ENCODE assay signal across 15 mouse cellular contexts in genomic region chr5:18135794-18136678, GRCm38 (mm10).
DNase-seq lines count a peak whose midpoint lies in the region; ATAC-seq lines count a peak whose summit lies in the region.
"Had no signal": no experiment of that assay in that cellular context is flagged by ENCODE, and none has a peak within 500 bp of the region (broad histone marks: within the 10 kb centered on the region; RNA-seq: fewer than 3 reads in every experiment).

No protein-coding gene starts in this region.

- no peaks in the 10 kb centered on the region for H3K9me3 ChIP-seq in forebrain, embryonic 15.5 days
- no peaks in the 10 kb centered on the region for H3K9me3 ChIP-seq in midbrain, embryonic 14.5 days (ENCODE audit: control insufficient read depth, low read length)
- 0 out of 2 replicates have a peak, but pooled peaks cover 2% of the 10 kb centered on the region for H3K9me3 ChIP-seq in heart, embryonic 12.5 days (replicated peaks)
- H3K9me3 ChIP-seq: G1E had no signal

- no peak overlapping the region for H3K9ac ChIP-seq in forebrain, embryonic 15.5 days (replicated peaks)
- H3K9ac ChIP-seq in midbrain, embryonic 14.5 days (replicated peaks; ENCODE audit: low read length), result no peak overlapping the region
- no peak overlapping the region for H3K9ac ChIP-seq in heart, embryonic 12.5 days

- H3K27ac ChIP-seq in forebrain, embryonic 15.5 days (replicated peaks), result peak overlapping the region; percentile 73
- H3K27ac ChIP-seq in midbrain, embryonic 14.5 days (replicated peaks; ENCODE audit: low read depth, low read length), result no peak overlapping the region
- H3K27ac ChIP-seq in heart, embryonic 12.5 days (ENCODE audit: poor library complexity, severe bottlenecking), result no peak overlapping the region

- ATAC-seq in forebrain, embryonic 15.5 days (replicated peaks), result peak; percentile 79
- peak; percentile 71 for ATAC-seq in midbrain, embryonic 14.5 days (ENCODE audit: low FRiP score, low TSS enrichment)
- no peak for ATAC-seq in granulocyte monocyte progenitor cell, adult 5-6 weeks (replicated peaks; ENCODE audit: poor library complexity, severe bottlenecking)
- no peak for ATAC-seq in heart, embryonic 12.5 days (ENCODE audit: insufficient number of reproducible peaks, low FRiP score)
- ATAC-seq: inflammation-experienced regulatory T-cells, adult 6 months had no signal

- no peaks in the 10 kb centered on the region for H3K27me3 ChIP-seq in forebrain, embryonic 15.5 days
- no peaks in the 10 kb centered on the region for H3K27me3 ChIP-seq in midbrain, embryonic 14.5 days (ENCODE audit: control insufficient read depth, insufficient read depth, low read length)
- H3K27me3 ChIP-seq in heart, embryonic 12.5 days (replicated peaks), result no peaks in the 10 kb centered on the region

- H3K4me2 ChIP-seq in forebrain, embryonic 15.5 days (replicated peaks), result 0 out of 2 replicates have a peak overlapping the region, but pooled peaks have one; percentile 11
- H3K4me2 ChIP-seq in midbrain, embryonic 14.5 days (ENCODE audit: low read length), result no peak overlapping the region
- H3K4me2 ChIP-seq in heart, embryonic 12.5 days, result no peak overlapping the region

- H3K4me1 ChIP-seq in forebrain, embryonic 15.5 days, result peaks cover 26% of the 10 kb centered on the region
- peaks cover 11% of the 10 kb centered on the region for H3K4me1 ChIP-seq in midbrain, embryonic 14.5 days (ENCODE audit: control insufficient read depth, insufficient read depth, low read length)
- H3K4me1 ChIP-seq in heart, embryonic 12.5 days (replicated peaks), result no peaks in the 10 kb centered on the region

- DNase-seq in R1 (ENCODE audit: low read depth, low spot score), result peak; percentile 13
- DNase-seq in brain, adult 2 months (ENCODE audit: low read depth, low spot score), result peak; percentile 28
- peak; percentile 38 for DNase-seq in midbrain, embryonic 14.5 days
- no peak for DNase-seq in cerebellum, adult 9-10 months
- DNase-seq: cerebellum, adult 18-20 months; gastrocnemius, postnatal 14 days; kidney, adult 8-10 months; kidney, postnatal 4 days; lung, adult 18-20 months; thymus, postnatal 14 days had no signal

- no peaks in the 10 kb centered on the region for H3K36me3 ChIP-seq in forebrain, embryonic 15.5 days
- no peaks in the 10 kb centered on the region for H3K36me3 ChIP-seq in midbrain, embryonic 14.5 days (ENCODE audit: control insufficient read depth, insufficient read depth, low read length)
- no peaks in the 10 kb centered on the region for H3K36me3 ChIP-seq in heart, embryonic 12.5 days
- H3K36me3 ChIP-seq: G1E had no signal

- H3K4me3 ChIP-seq in forebrain, embryonic 15.5 days, result no peak overlapping the region
- no peak overlapping the region for H3K4me3 ChIP-seq in midbrain, embryonic 14.5 days (replicated peaks; ENCODE audit: low read depth, low read length)
- H3K4me3 ChIP-seq in heart, embryonic 12.5 days, result no peak overlapping the region

- 11% methylated on average over 7 of the region's 7 CpGs for WGBS in forebrain, embryonic 15.5 days
- WGBS in midbrain, embryonic 14.5 days, result 32% methylated on average over 7 of the region's 7 CpGs
- 51% methylated on average over 7 of the region's 7 CpGs for WGBS in heart, embryonic 12.5 days

Comparison
In these comparisons a context has a peak if more than half of its experiments do, and no peak if none do; other contexts are left out.
1. ATAC-seq: peak in forebrain, embryonic 15.5 days (single experiment) and midbrain, embryonic 14.5 days (single experiment); none in granulocyte monocyte progenitor cell, adult 5-6 weeks (single experiment) and heart, embryonic 12.5 days (single experiment).